Mouse (Mus musculus): ENCODE data around the gene Chit1. TPM values are rescaled to one million over a fixed set of nuclear protein-coding genes. Genes with fewer than 3 reads are reported as not detected.

The Chit1 gene
- polyA plus RNA-seq, 1 experiment = 14.1 TPM

GRCm38 (mm10) chr1:134150745-134151144 is 39.7 kb downstream of the Chit1 start:
- 91% methylated on average over 9 of the region's 9 CpGs for WGBS
- no peak overlapping the region for H3K4me3 ChIP-seq (replicated peaks; ENCODE audit: extremely low read depth, low read depth, low read length)
- DNase-seq = no peak

GRCm38 (mm10) chr1:134151655-134152412 is 40.8 kb downstream of the Chit1 start:
- peak; percentile 67 for DNase-seq
- Histone ChIP-seq H3K4me1 (ENCODE audit: control insufficient read depth, insufficient read depth, low read length) (no peaks in the 10 kb centered on the region), H3K4me3 (replicated peaks; ENCODE audit: extremely low read depth, low read depth, low read length) (no peak overlapping the region)
- 28% methylated on average over 13 of the region's 13 CpGs for WGBS
- TF ChIP-seq POLR2A (IDR thresholded peaks at IDR 0.05; ENCODE audit: borderline replicate concordance, extremely low read depth, low read depth, low read length) (no peak), CTCF (IDR thresholded peaks at IDR 0.05; ENCODE audit: insufficient read depth, low read length) (peak; percentile 59)

More at GRCm38 (mm10) chr1:134150745-134151144, 39.7 kb downstream of the Chit1 start:
- TF ChIP-seq CTCF (IDR thresholded peaks at IDR 0.05; ENCODE audit: insufficient read depth, low read length) (no peak), POLR2A (IDR thresholded peaks at IDR 0.05; ENCODE audit: borderline replicate concordance, extremely low read depth, low read depth, low read length) (no peak)
- no peaks in the 10 kb centered on the region for H3K4me1 ChIP-seq (ENCODE audit: control insufficient read depth, insufficient read depth, low read length)

GRCm38 (mm10) chr1:134152626-134153590 is 41.9 kb downstream of the Chit1 start:
- Histone ChIP-seq H3K4me3 (replicated peaks; ENCODE audit: extremely low read depth, low read depth, low read length) (no peak overlapping the region), H3K4me1 (ENCODE audit: control insufficient read depth, insufficient read depth, low read length) (no peaks in the 10 kb centered on the region)
- no peak for DNase-seq
- WGBS = 70% methylated on average over 21 of the region's 21 CpGs
- TF ChIP-seq POLR2A (IDR thresholded peaks at IDR 0.05; ENCODE audit: borderline replicate concordance, extremely low read depth, low read depth, low read length) = no peak
- no peak for TF ChIP-seq CTCF (IDR thresholded peaks at IDR 0.05; ENCODE audit: insufficient read depth, low read length)

GRCm38 (mm10) chr1:134154121-134154520 is 43.1 kb downstream of the Chit1 start:
- Histone ChIP-seq H3K4me1 (ENCODE audit: control insufficient read depth, insufficient read depth, low read length) (no peaks in the 10 kb centered on the region), H3K4me3 (replicated peaks; ENCODE audit: extremely low read depth, low read depth, low read length) (no peak overlapping the region)
- 91% methylated on average over 3 of the region's 3 CpGs for WGBS
- DNase-seq = no peak
- TF ChIP-seq CTCF (IDR thresholded peaks at IDR 0.05; ENCODE audit: insufficient read depth, low read length) (no peak), POLR2A (IDR thresholded peaks at IDR 0.05; ENCODE audit: borderline replicate concordance, extremely low read depth, low read depth, low read length) (no peak)

GRCm38 (mm10) chr1:134154655-134155054 is 43.6 kb downstream of the Chit1 start:
- H3K4me1 ChIP-seq (ENCODE audit: control insufficient read depth, insufficient read depth, low read length) = no peaks in the 10 kb centered on the region
- 55% methylated on average over 3 of the region's 3 CpGs for WGBS
- TF ChIP-seq POLR2A (IDR thresholded peaks at IDR 0.05; ENCODE audit: borderline replicate concordance, extremely low read depth, low read depth, low read length) (no peak), CTCF (IDR thresholded peaks at IDR 0.05; ENCODE audit: insufficient read depth, low read length) (no peak)
- no peak overlapping the region for H3K4me3 ChIP-seq (replicated peaks; ENCODE audit: extremely low read depth, low read depth, low read length)
- DNase-seq = no peak

- H3K4me3 ChIP-seq (replicated peaks; ENCODE audit: extremely low read depth, low read depth, low read length) = no peak overlapping the region
- DNase-seq = no peak
- TF ChIP-seq CTCF (IDR thresholded peaks at IDR 0.05; ENCODE audit: insufficient read depth, low read length) (no peak), POLR2A (IDR thresholded peaks at IDR 0.05; ENCODE audit: borderline replicate concordance, extremely low read depth, low read depth, low read length) (no peak)
- H3K4me1 ChIP-seq (ENCODE audit: control insufficient read depth, insufficient read depth, low read length) = no peaks in the 10 kb centered on the region
- 77% methylated on average over 3 of the region's 3 CpGs for WGBS
These were observed 49.4 kb downstream of the Chit1 start for GRCm38 (mm10) chr1:134160404-134160803.

GRCm38 (mm10) chr1:134161399-134161798 is 50.4 kb downstream of the Chit1 start:
- WGBS = 79% methylated on average over 6 of the region's 6 CpGs
- Histone ChIP-seq H3K4me3 (replicated peaks; ENCODE audit: extremely low read depth, low read depth, low read length) (no peak overlapping the region), H3K4me1 (ENCODE audit: control insufficient read depth, insufficient read depth, low read length) (no peaks in the 10 kb centered on the region)
- no peak for TF ChIP-seq POLR2A (IDR thresholded peaks at IDR 0.05; ENCODE audit: borderline replicate concordance, extremely low read depth, low read depth, low read length)
- no peak for TF ChIP-seq CTCF (IDR thresholded peaks at IDR 0.05; ENCODE audit: insufficient read depth, low read length)
- DNase-seq = no peak

- Histone ChIP-seq H3K4me1 (ENCODE audit: control insufficient read depth, insufficient read depth, low read length) (no peaks in the 10 kb centered on the region), H3K4me3 (replicated peaks; ENCODE audit: extremely low read depth, low read depth, low read length) (no peak overlapping the region)
- 54% methylated on average over 6 of the region's 6 CpGs for WGBS
- TF ChIP-seq CTCF (IDR thresholded peaks at IDR 0.05; ENCODE audit: insufficient read depth, low read length) (no peak), POLR2A (IDR thresholded peaks at IDR 0.05; ENCODE audit: borderline replicate concordance, extremely low read depth, low read depth, low read length) (no peak)
- no peak for DNase-seq
These were observed 51.6 kb downstream of the Chit1 start for GRCm38 (mm10) chr1:134162510-134163225.

- no peak for DNase-seq
These were observed 52.4 kb downstream of the Chit1 start for GRCm38 (mm10) chr1:134163476-134163875.

More at GRCm38 (mm10) chr1:134163476-134163875, 52.4 kb downstream of the Chit1 start:
- no peaks in the 10 kb centered on the region for H3K4me1 ChIP-seq (ENCODE audit: control insufficient read depth, insufficient read depth, low read length)
- WGBS = 80% methylated on average over 7 of the region's 7 CpGs
- H3K4me3 ChIP-seq (replicated peaks; ENCODE audit: extremely low read depth, low read depth, low read length) = no peak overlapping the region
- TF ChIP-seq POLR2A (IDR thresholded peaks at IDR 0.05; ENCODE audit: borderline replicate concordance, extremely low read depth, low read depth, low read length) (no peak), CTCF (IDR thresholded peaks at IDR 0.05; ENCODE audit: insufficient read depth, low read length) (no peak)

Measured in lung, adult 2 months (tissue).